Mouse (Mus musculus) spleen, adult 10 weeks (tissue): ENCODE results near the gene Uvssa. TPM values are rescaled to one million over a fixed set of nuclear protein-coding genes. Genes with fewer than 3 reads are reported as not detected.

ENCODE experiments used
- polyA plus RNA-seq: library from polyadenylated mRNA; stranded (reverse); fragments of 350-450 nt; fragmentation: Illumina TruSeq; extraction: RNeasy Lipid Tissue Mini Kit (QIAGEN cat#74804); gene quantifications from one replicate; pipeline ENCODE4 v1.2.3, GENCODE M21; 2015; ENCODE audit warnings: low replicate concordance; ENCODE audit not compliant: insufficient read depth

Uvssa gene
- 23.1 TPM for polyA plus RNA-seq

DNA sequence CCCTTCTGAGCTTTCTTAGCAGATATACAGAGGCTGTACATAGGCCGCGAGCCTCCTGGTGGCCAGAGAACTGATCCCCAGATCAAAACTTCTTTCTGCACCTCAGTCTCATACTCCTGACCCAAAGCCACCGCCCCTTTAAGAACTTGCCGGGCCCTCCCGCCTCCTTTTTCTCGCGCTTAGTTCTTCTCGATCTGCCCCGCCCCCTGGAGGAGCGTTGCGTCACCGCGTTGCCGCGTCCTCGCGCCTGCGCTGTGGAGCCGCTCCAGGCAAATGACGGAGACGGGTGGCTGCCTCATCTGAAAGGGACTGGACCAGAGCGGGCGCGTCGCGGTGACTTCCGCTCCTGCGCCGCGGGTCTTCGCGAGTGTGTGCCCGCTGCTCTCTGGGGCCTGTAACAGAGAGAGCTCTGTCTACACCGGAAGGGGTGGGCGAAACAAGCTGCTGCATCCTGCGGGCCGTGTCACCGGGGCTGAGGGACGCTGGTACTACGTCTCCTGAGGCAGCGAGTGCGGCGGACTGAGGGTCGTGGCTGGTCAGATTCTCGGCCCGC lies at the start of gene Uvssa:
TSS of gene Uvssa (plus strand) at position 248 of the 553 bp plus-strand sequence.

GRCm38 (mm10) chr5:33335273-33335976 lies 42.9 kb upstream of the Uvssa start, which contains the start of gene Maea:
TSS of gene Maea (plus strand) at chr5:33335509.

DNA sequence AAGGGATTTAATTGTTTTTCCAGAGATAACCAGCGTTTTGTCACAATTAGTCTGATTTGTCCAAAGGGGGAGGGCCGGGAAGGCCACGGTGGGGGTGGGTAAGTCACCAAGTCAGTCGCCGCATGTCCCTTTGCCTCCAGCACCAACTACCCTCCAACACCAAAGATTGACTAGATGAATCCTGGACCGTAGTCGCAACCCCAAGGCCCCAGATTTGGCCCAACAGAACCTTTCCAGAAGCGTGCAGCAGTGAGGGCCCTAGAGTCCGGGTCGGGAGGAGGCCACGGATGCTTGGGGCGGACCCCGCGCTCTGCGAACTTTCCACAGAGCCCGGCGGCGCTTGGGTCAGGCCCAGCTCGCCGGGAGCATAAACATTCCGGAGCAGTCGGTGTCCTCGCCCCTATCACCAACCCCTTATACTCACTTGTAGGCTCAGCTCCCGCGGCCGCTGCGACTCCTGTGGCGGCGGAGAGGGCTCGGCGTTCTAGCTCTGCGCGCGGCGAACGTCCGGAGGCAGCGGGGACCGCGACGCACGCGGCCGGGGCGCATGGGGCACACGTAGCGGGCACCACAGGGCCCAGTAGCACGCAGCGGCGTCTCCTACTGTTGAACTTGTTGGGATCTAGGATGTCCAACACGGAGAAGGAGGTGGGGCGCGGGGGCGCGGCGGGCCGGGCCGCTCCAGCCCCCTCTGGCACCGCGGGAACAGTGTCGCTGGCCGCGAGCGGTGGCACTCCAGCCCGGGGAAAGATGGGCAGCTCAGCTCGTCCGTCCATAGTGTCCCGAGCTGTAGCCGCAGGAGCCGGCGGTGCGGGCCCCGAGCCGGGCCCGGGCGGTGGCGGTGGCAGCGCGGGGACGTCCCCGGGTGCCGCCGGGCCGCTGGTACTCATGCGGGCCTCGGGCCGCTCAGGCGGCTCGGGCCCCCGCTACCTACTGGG lies 55.1 kb downstream of the Uvssa start, which contains the start of gene Nkx1-1:
TSS of gene Nkx1-1 (minus strand) at position 776 of the 938 bp plus-strand sequence.

Other genes with a start within 250 kb of the Uvssa start
- gene Spon2, start 160.1 kb upstream of the Uvssa start, polyA plus RNA-seq: 4.8 TPM
- 88.5 TPM for gene Ctbp1, start 103.6 kb upstream of the Uvssa start, polyA plus RNA-seq
- 44.0 TPM for gene Maea, start 43.0 kb upstream of the Uvssa start, polyA plus RNA-seq
- gene Nkx1-1, start 55.4 kb downstream of the Uvssa start, polyA plus RNA-seq: not detected